Mouse (Mus musculus): ENCODE data around the gene Synj2. TPM values are rescaled to one million over a fixed set of nuclear protein-coding genes. Genes with fewer than 3 reads are reported as not detected.
"Not testable (repeated sequence)": the region's sequence is repeated elsewhere in the genome, so short reads cannot be mapped to it uniquely, and the experiment has no call there.

Synj2 gene
- polyA plus RNA-seq, 1 experiment from 2014 or later, result 4.3 TPM

DNA sequence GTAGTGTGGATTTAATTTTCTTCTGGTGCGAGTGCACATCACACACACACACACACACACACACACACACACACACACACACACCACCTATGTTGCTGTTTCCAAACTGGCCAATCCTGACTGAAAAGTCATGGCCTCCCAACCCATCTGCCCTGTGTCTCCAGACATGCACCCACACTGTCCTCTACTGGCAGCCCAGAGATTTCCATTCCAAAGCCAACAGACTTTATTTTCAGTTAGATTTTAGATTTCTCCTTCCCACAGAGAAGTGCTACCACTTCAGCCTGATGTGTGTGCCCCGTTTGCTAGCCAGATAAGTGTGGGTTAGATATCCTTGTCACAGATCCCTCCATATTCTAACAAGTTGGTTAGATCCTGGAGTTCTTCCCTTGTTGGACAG, 78.7 kb downstream of the Synj2 start:
- WGBS, result 69% methylated on average over 2 of the region's 2 CpGs
- no peaks in the 10 kb centered on the region for H3K36me3 ChIP-seq (ENCODE audit: control insufficient read depth, insufficient read depth, low read length)
- no peaks in the 10 kb centered on the region for H3K9me3 ChIP-seq (ENCODE audit: control insufficient read depth, low read length)

DNA sequence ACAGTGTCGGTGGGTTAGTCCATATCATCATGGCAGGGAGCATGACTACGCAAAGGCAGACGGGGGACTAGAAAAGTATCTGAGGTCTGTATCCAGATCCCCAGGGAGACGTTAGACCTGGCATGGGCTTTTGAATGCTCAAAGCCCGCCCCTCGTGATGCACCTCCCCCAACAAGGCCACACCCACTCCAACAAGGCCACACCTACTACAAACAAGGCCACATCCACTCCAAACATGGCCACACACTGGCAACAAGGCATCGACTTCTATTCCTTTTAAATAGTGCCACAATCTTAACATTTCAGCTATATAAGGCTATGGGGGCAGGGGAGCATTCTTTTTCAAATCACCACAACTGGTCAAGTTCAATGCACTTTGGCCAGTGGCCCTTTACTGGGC, 79.6 kb downstream of the Synj2 start:
- no peak overlapping the region for H3K9ac ChIP-seq (ENCODE audit: low read depth, low read length)
- H3K36me3 ChIP-seq (ENCODE audit: control insufficient read depth, insufficient read depth, low read length), result no peaks in the 10 kb centered on the region
- H3K4me3 ChIP-seq (ENCODE audit: low read length), result no peak overlapping the region
- no peak for ATAC-seq (ENCODE audit: low FRiP score, low TSS enrichment)
- WGBS, result 65% methylated on average over 7 of the region's 7 CpGs
- H3K4me2 ChIP-seq (replicated peaks; ENCODE audit: low read depth, low read length), result no peak overlapping the region
- no peaks in the 10 kb centered on the region for H3K4me1 ChIP-seq (ENCODE audit: control insufficient read depth, insufficient read depth, low read length)
- no peaks in the 10 kb centered on the region for H3K27me3 ChIP-seq (ENCODE audit: control insufficient read depth, insufficient read depth, low read length)
- H3K27ac ChIP-seq (ENCODE audit: low read depth, low read length), result no peak overlapping the region
- no peaks in the 10 kb centered on the region for H3K9me3 ChIP-seq (ENCODE audit: control insufficient read depth, low read length)

More for the DNA sequence above, 78.7 kb downstream of the Synj2 start:
- H3K4me2 ChIP-seq (replicated peaks; ENCODE audit: low read depth, low read length), result no peak overlapping the region
- no peak overlapping the region for H3K27ac ChIP-seq (ENCODE audit: low read depth, low read length)
- H3K4me3 ChIP-seq (ENCODE audit: low read length), result no peak overlapping the region
- ATAC-seq (ENCODE audit: low FRiP score, low TSS enrichment), result no peak
- H3K27me3 ChIP-seq (ENCODE audit: control insufficient read depth, insufficient read depth, low read length), result no peaks in the 10 kb centered on the region
- H3K4me1 ChIP-seq (ENCODE audit: control insufficient read depth, insufficient read depth, low read length), result no peaks in the 10 kb centered on the region
- no peak overlapping the region for H3K9ac ChIP-seq (ENCODE audit: low read depth, low read length)

DNA sequence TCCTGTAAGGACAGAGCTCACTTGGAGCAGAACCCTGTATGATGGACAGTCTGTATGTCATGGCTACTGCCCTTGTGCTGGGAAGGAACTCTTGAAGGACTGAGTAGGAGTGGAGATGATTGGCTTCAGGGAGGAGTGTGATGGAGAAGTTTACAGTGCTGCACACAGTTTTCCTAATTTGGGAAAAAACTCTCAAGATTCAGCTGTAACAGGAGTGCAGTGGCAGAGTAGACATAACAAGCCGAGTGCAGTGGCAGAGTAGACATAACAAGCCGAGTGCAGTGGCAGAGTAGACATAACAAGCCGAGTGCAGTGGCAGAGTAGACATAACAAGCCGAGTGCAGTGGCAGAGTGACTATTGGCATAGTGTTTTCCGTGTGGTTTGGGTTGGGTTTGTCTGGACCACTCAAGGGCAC, 80.3 kb downstream of the Synj2 start:
- H3K27ac ChIP-seq (ENCODE audit: low read depth, low read length); H3K9me3 ChIP-seq (ENCODE audit: control insufficient read depth, low read length); H3K27me3 ChIP-seq (ENCODE audit: control insufficient read depth, insufficient read depth, low read length); H3K4me1 ChIP-seq (ENCODE audit: control insufficient read depth, insufficient read depth, low read length); H3K36me3 ChIP-seq (ENCODE audit: control insufficient read depth, insufficient read depth, low read length); H3K4me2 ChIP-seq (replicated peaks; ENCODE audit: low read depth, low read length); H3K9ac ChIP-seq (ENCODE audit: low read depth, low read length); H3K4me3 ChIP-seq (ENCODE audit: low read length): not testable (repeated sequence)
- peak; percentile 57; the same call in 1 of the 2 replicates for ATAC-seq (ENCODE audit: low FRiP score, low TSS enrichment)
- WGBS, result 47% methylated on average over 5 of the region's 5 CpGs

DNA sequence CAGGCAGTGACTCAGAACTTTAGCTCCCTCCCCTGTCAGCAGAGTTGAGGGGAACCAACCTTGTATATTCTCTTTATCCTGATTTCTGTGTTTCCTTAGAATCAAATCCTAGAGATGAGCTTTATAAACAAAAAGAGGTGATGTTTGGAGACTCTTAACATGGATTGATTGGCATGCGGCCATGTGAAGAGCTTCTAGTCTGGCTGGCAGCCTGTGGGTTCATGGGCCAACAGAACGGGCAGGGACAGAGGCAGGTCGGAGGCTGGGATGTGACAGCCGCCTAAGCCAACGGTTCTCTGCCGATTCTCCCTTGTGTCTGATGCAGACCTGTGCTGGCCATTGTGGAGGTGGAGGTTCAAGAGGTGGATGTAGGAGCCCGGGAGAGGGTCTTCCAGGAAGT, 84.8 kb downstream of the Synj2 start:
- H3K36me3 ChIP-seq (ENCODE audit: control insufficient read depth, insufficient read depth, low read length), result peaks cover 13% of the 10 kb centered on the region; the same call in 1 of the 2 replicates
- no peak for ATAC-seq (ENCODE audit: low FRiP score, low TSS enrichment)
- WGBS, result 78% methylated on average over 7 of the region's 7 CpGs
- H3K4me2 ChIP-seq (replicated peaks; ENCODE audit: low read depth, low read length), result no peak overlapping the region
- no peaks in the 10 kb centered on the region for H3K4me1 ChIP-seq (ENCODE audit: control insufficient read depth, insufficient read depth, low read length)
- H3K9ac ChIP-seq (ENCODE audit: low read depth, low read length), result no peak overlapping the region
- no peak overlapping the region for H3K27ac ChIP-seq (ENCODE audit: low read depth, low read length)
- H3K9me3 ChIP-seq (ENCODE audit: control insufficient read depth, low read length), result no peaks in the 10 kb centered on the region
- H3K4me3 ChIP-seq (ENCODE audit: low read length), result no peak overlapping the region
- no peaks in the 10 kb centered on the region for H3K27me3 ChIP-seq (ENCODE audit: control insufficient read depth, insufficient read depth, low read length)

DNA sequence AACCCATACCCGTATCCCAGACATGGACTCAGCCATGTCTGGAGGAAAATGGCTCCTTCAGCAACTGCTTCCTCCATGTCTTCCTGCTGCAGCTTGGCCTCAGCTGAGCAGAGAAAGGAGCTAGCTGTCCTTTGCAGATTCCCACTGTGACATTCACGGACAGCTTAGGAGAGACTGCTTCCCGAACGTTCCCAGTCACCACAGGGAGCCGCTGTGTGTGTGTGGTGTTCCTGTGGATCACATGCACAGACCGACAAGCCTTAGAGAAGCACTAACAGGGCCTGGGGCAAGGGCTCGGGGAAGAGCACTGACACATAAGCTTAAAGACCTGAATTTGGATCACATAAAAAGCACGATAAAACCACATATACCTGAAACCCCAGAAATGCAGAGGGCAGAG, 94.6 kb downstream of the Synj2 start:
- H3K27ac ChIP-seq (ENCODE audit: low read depth, low read length), result no peak overlapping the region
- H3K9ac ChIP-seq (ENCODE audit: low read depth, low read length), result no peak overlapping the region
- H3K36me3 ChIP-seq (ENCODE audit: control insufficient read depth, insufficient read depth, low read length), result peaks cover 4% of the 10 kb centered on the region; the same call in 1 of the 2 replicates
- H3K4me2 ChIP-seq (replicated peaks; ENCODE audit: low read depth, low read length), result no peak overlapping the region
- ATAC-seq (ENCODE audit: low FRiP score, low TSS enrichment), result no peak
- no peaks in the 10 kb centered on the region for H3K27me3 ChIP-seq (ENCODE audit: control insufficient read depth, insufficient read depth, low read length)
- H3K4me1 ChIP-seq (ENCODE audit: control insufficient read depth, insufficient read depth, low read length), result 0 out of 2 replicates have a peak, but pooled peaks cover 5% of the 10 kb centered on the region
- no peak overlapping the region for H3K4me3 ChIP-seq (ENCODE audit: low read length)
- 65% methylated on average over 8 of the region's 8 CpGs for WGBS
- no peaks in the 10 kb centered on the region for H3K9me3 ChIP-seq (ENCODE audit: control insufficient read depth, low read length)

DNA sequence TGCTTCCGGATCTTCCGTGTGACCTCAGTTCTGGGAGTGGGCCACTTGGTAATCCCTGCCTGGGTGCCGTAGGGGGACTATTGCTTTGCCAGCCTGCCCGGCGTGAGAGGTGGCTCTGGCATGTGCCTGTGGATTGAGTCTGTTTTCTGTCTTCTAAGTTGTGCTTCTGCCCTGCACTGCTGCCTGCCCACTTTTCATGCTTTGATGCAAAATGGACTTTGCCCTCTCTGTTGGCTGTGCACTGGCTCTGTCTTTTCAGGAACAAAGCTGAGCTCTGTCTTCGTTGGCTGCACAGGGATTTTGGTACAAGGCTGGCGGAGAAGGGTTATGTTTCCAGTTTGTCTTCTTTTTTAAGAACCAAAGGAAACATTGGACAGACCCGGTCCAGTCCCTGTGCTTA, 95.4 kb downstream of the Synj2 start:
- Histone ChIP-seq H3K9me3 (ENCODE audit: control insufficient read depth, low read length) (no peaks in the 10 kb centered on the region), H3K27ac (ENCODE audit: low read depth, low read length) (no peak overlapping the region), H3K36me3 (ENCODE audit: control insufficient read depth, insufficient read depth, low read length) (peaks cover 5% of the 10 kb centered on the region; the same call in 1 of the 2 replicates), H3K4me3 (ENCODE audit: low read length) (no peak overlapping the region), H3K9ac (ENCODE audit: low read depth, low read length) (no peak overlapping the region), H3K4me1 (ENCODE audit: control insufficient read depth, insufficient read depth, low read length) (0 out of 2 replicates have a peak, but pooled peaks cover 5% of the 10 kb centered on the region), H3K4me2 (replicated peaks; ENCODE audit: low read depth, low read length) (no peak overlapping the region), H3K27me3 (ENCODE audit: control insufficient read depth, insufficient read depth, low read length) (no peaks in the 10 kb centered on the region)
- 76% methylated on average over 8 of the region's 8 CpGs for WGBS
- ATAC-seq (ENCODE audit: low FRiP score, low TSS enrichment), result peak; percentile 32; the same call in 1 of the 2 replicates

DNA sequence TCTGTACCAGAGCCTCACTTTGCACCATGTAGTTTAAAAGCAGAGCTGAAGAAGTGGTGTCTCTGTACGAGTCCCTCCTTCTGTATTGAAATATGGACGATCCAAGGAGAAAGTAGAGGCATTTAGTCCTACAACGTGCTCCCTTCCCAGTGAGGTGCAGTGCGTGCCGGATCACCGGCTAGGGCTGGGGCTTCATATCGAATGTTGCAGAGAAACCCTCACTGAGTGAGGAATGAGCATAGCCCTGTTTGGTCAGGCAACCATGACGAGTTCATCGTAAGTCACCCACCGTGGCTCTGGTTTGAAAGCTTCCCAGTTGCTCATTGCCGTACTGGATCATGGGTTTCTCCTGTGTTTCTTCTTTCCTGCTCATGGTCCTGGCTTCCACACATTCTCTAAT, 95.8 kb downstream of the Synj2 start:
- H3K9me3 ChIP-seq (ENCODE audit: control insufficient read depth, low read length), result no peaks in the 10 kb centered on the region
- H3K27me3 ChIP-seq (ENCODE audit: control insufficient read depth, insufficient read depth, low read length), result no peaks in the 10 kb centered on the region
- H3K36me3 ChIP-seq (ENCODE audit: control insufficient read depth, insufficient read depth, low read length), result peaks cover 7% of the 10 kb centered on the region; the same call in 1 of the 2 replicates
- H3K4me2 ChIP-seq (replicated peaks; ENCODE audit: low read depth, low read length), result no peak overlapping the region
- no peak overlapping the region for H3K9ac ChIP-seq (ENCODE audit: low read depth, low read length)
- no peak overlapping the region for H3K27ac ChIP-seq (ENCODE audit: low read depth, low read length)
- 0 out of 2 replicates have a peak, but pooled peaks cover 5% of the 10 kb centered on the region for H3K4me1 ChIP-seq (ENCODE audit: control insufficient read depth, insufficient read depth, low read length)
- H3K4me3 ChIP-seq (ENCODE audit: low read length), result no peak overlapping the region
- ATAC-seq (ENCODE audit: low FRiP score, low TSS enrichment), result peak; percentile 57; the same call in 1 of the 2 replicates
- 33% methylated on average over 11 of the region's 11 CpGs for WGBS

DNA sequence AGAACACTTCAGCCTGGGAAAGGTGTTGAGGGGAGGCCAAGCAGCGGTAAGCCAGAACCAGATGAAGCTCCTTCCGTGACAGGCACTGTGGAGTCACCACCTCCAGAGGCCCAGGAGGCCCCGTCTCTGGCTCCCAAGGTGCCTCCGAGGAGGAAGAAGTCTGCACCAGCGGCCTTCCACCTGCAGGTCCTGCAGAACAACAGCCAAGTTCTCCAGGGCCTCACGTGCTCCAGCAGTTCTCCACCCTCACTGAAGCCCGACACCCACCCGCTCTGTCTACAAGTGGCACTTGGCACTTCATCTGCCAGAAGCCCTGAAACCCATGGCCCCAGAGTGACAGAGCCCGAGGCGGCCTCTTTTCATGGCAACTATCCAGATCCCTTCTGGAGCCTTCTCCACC, 96.4 kb downstream of the Synj2 start:
- Histone ChIP-seq H3K4me3 (ENCODE audit: low read length) (no peak overlapping the region), H3K27me3 (ENCODE audit: control insufficient read depth, insufficient read depth, low read length) (no peaks in the 10 kb centered on the region), H3K9ac (ENCODE audit: low read depth, low read length) (no peak overlapping the region), H3K4me1 (ENCODE audit: control insufficient read depth, insufficient read depth, low read length) (0 out of 2 replicates have a peak, but pooled peaks cover 5% of the 10 kb centered on the region), H3K9me3 (ENCODE audit: control insufficient read depth, low read length) (no peaks in the 10 kb centered on the region), H3K27ac (ENCODE audit: low read depth, low read length) (no peak overlapping the region), H3K4me2 (replicated peaks; ENCODE audit: low read depth, low read length) (no peak overlapping the region), H3K36me3 (ENCODE audit: control insufficient read depth, insufficient read depth, low read length) (peaks cover 13% of the 10 kb centered on the region; the same call in 1 of the 2 replicates)
- ATAC-seq (ENCODE audit: low FRiP score, low TSS enrichment), result no peak
- WGBS, result 78% methylated on average over 10 of the region's 10 CpGs

DNA sequence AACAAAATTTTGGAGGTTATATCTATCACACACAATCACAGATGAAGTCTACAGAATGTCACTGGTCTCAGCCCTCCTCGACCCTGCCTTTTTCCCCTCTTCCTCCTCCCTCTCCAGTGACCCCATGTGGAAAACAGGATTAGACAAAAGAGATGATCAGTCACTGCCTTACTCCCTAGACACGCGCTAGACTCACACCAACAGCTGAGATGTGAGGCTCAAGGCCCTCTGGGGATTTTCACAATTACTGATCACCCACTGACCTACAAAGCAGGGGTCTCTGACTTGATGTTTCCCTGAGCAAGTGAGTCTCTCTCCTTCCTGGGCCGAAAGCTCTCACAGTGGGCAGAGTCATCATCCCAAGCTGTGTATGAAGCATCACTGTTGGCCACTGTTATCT, 111.7 kb downstream of the Synj2 start:
- 86% methylated on average over 4 of the region's 4 CpGs for WGBS
- Histone ChIP-seq H3K27ac (ENCODE audit: low read depth, low read length) (no peak overlapping the region), H3K36me3 (ENCODE audit: control insufficient read depth, insufficient read depth, low read length) (peaks cover 7% of the 10 kb centered on the region; the same call in 1 of the 2 replicates), H3K27me3 (ENCODE audit: control insufficient read depth, insufficient read depth, low read length) (no peaks in the 10 kb centered on the region), H3K4me2 (replicated peaks; ENCODE audit: low read depth, low read length) (no peak overlapping the region), H3K4me3 (ENCODE audit: low read length) (no peak overlapping the region), H3K4me1 (ENCODE audit: control insufficient read depth, insufficient read depth, low read length) (no peaks in the 10 kb centered on the region), H3K9ac (ENCODE audit: low read depth, low read length) (no peak overlapping the region), H3K9me3 (ENCODE audit: control insufficient read depth, low read length) (no peaks in the 10 kb centered on the region)
- ATAC-seq (ENCODE audit: low FRiP score, low TSS enrichment), result no peak

All from kidney, embryonic 14.5 days (tissue).